Mouse (Mus musculus): ENCODE results near the gene Pde6d. TPM values are rescaled to one million over a fixed set of nuclear protein-coding genes. Genes with fewer than 3 reads are reported as not detected.

Gene Pde6d
- polyA plus RNA-seq, 1 experiment from 2014 or later = 61.2 TPM

DNA sequence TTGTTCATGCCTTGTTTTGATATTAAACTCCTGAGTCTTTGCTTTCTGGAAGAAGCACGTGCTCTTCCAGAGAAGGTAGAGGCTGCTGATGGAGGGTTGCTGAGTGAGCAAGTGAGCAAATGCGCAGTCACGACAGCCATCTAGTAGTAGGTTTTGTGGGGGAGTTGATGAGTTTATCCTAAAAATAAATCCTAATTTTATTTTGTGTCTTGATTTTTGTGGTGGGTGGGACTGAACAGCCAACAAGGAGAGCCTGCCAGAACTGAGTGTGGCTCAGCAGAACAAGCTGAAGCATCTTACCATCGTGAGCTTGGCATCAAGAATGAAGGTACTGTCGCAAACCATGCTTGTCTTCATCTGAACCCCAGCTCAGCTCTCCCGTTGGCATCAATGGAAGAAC lies 14.1 kb upstream of the Pde6d start:
- WGBS = 92% methylated on average over 6 of the region's 6 CpGs
- Histone ChIP-seq H3K4me1 (no peaks in the 10 kb centered on the region), H3K9me3 (no peaks in the 10 kb centered on the region), H3K27me3 (replicated peaks; ENCODE audit: low read depth, poor library complexity, severe bottlenecking) (no peaks in the 10 kb centered on the region), H3K4me3 (no peak overlapping the region), H3K36me3 (replicated peaks) (peaks cover 98% of the 10 kb centered on the region), H3K27ac (replicated peaks) (no peak overlapping the region)
- DNase-seq (ENCODE audit: low spot score) = no peak

DNA sequence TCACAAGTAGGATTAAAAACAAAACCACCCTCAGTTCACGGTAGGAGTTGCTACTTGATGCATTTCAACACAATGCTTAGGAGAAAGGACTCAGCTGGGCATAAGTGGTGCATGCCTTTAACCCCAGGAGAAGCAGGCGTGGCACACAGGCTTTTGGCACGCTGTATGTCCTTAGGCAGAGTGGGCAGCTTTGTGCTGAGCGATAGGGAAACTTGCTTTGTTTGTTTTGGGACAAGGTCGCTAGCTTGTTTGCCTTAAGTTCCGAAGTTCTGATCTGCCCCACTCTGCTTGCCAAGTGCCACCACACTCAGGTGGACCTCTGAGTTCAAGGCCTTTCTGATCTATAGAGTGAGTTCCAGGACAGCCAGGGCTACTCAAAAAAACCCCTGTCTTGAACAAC lies 12.9 kb upstream of the Pde6d start:
- H3K4me1 ChIP-seq = no peaks in the 10 kb centered on the region
- no peaks in the 10 kb centered on the region for H3K9me3 ChIP-seq
- H3K27me3 ChIP-seq (replicated peaks; ENCODE audit: low read depth, poor library complexity, severe bottlenecking) = no peaks in the 10 kb centered on the region
- no peak overlapping the region for H3K27ac ChIP-seq (replicated peaks)
- peaks cover 97% of the 10 kb centered on the region for H3K36me3 ChIP-seq (replicated peaks)
- DNase-seq (ENCODE audit: low spot score) = no peak
- WGBS = 91% methylated on average over 6 of the region's 6 CpGs
- no peak overlapping the region for H3K4me3 ChIP-seq

DNA sequence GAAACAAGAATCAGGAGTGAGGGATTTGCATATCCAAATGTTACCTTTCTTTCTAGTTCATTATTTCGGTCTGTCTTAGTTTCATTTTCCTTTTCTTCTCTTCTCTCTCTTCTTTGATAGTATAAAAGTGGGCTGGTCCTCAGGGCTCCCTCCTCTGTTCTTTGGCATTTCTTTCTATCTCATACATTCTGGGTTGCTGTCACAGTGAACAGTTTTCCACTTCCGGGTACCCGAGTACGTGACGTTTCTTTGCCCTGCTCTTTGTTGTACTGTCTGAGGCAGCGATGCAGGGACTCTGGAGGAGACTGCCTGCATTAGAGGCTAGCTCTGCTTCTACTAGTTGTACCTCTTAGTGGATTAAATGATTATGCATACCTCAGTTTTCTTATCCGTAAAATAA lies 12.1 kb upstream of the Pde6d start:
- DNase-seq (ENCODE audit: low spot score) = no peak
- H3K36me3 ChIP-seq (replicated peaks) = peaks cover 97% of the 10 kb centered on the region
- no peak overlapping the region for H3K4me3 ChIP-seq
- WGBS = 93% methylated on average over 7 of the region's 7 CpGs
- no peaks in the 10 kb centered on the region for H3K4me1 ChIP-seq
- H3K9me3 ChIP-seq = no peaks in the 10 kb centered on the region
- H3K27me3 ChIP-seq (replicated peaks; ENCODE audit: low read depth, poor library complexity, severe bottlenecking) = no peaks in the 10 kb centered on the region
- H3K27ac ChIP-seq (replicated peaks) = no peak overlapping the region

DNA sequence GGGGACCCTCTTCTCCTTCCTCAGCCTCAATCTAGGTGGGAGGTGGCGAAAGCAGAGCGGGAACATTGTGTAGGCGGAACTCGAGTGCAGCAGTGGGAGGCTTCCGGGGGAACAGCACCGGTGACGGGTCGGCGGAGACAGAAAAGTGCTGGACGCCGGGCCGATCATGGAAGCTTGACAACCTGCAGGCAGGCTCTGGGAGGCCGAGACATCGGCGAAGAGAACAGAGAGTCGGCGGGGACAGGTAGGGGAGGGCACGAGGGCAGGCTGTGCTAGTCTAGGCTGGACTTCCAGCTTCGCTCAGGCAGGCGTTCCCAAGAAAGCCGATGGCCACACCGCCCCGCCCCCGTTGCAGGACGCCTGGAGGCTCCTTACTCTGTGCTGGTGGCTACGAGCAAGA lies 4.6 kb upstream of the Pde6d start:
- Histone ChIP-seq H3K9me3 (no peaks in the 10 kb centered on the region), H3K27me3 (replicated peaks; ENCODE audit: low read depth, poor library complexity, severe bottlenecking) (no peaks in the 10 kb centered on the region), H3K27ac (replicated peaks) (peak overlapping the region; percentile 86), H3K4me3 (peak overlapping the region; percentile 93), H3K36me3 (replicated peaks) (peaks cover 29% of the 10 kb centered on the region), H3K4me1 (peaks cover 25% of the 10 kb centered on the region)
- 0% methylated on average over 26 of the region's 26 CpGs for WGBS
- DNase-seq (ENCODE audit: low spot score) = peak; percentile 87

DNA sequence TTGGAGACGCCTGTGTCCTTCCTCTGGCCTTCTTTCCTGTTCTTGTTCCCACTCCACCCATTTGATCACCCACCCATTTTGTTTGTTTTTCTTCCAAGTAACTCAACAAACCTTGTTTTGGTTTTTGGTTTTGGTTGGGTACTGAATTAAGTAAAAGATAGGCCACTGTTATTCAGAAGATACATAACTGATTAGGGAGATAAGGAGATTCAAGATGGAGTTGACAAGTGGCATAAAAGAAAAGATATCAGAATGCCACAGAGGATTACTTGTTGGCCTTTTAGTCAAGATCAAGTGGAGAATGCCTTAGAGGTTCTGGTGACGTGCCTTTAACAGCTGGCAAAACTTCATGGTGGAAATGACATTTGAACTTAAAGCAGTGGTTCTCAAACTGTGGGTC lies 1.3 kb upstream of the Pde6d start:
- no peak overlapping the region for H3K27ac ChIP-seq (replicated peaks)
- no peak for DNase-seq (ENCODE audit: low spot score)
- H3K36me3 ChIP-seq (replicated peaks) = peaks cover 11% of the 10 kb centered on the region
- WGBS = 72% methylated on average over 2 of the region's 2 CpGs
- peak overlapping the region; percentile 94; the same call in 1 of the 2 replicates for H3K4me3 ChIP-seq
- no peaks in the 10 kb centered on the region for H3K27me3 ChIP-seq (replicated peaks; ENCODE audit: low read depth, poor library complexity, severe bottlenecking)
- H3K9me3 ChIP-seq = no peaks in the 10 kb centered on the region
- peaks cover 36% of the 10 kb centered on the region for H3K4me1 ChIP-seq

DNA sequence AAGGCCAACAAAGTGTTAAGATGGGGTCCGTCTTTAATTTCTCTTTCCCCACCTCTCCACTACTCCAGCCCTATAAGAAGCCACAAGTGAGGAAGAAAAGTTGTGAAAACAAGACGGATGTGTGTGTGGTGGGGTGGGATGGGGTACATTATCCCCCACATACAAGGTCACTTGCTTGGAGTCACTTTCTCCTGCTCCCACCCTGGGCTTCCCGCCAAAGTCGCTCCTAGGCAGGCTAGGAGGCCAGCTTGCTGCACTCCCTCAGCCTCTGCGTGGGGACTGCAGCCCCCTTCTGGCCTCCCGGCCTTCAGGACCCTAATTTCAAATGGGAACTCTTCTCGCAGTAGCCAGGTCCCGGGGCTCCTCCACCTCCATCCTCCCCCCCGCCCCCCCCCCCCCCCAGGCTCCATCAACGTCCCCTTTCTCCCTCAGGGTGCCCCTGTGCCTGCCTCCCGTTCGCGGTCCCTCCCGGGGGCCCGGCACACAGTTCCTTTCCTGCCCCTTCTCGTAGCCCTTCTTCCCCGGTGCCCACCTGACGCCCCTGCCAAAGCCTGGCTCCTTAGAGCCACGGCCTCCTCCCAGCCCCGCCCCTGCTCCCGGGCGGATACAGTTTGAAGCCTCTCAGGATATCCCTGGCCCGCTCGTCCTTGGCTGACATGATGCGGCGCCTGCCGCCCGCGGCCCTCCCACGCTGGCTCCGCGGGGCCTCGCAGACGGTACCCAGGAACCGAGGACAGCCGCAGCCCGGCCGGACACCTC lies 558 bp downstream of the Pde6d start:
- H3K27me3 ChIP-seq (replicated peaks; ENCODE audit: low read depth, poor library complexity, severe bottlenecking) = no peaks in the 10 kb centered on the region
- H3K36me3 ChIP-seq (replicated peaks) = peaks cover 11% of the 10 kb centered on the region
- no peaks in the 10 kb centered on the region for H3K9me3 ChIP-seq
- peak; percentile 46 for DNase-seq (ENCODE audit: low spot score)
- H3K4me3 ChIP-seq = peak overlapping the region; percentile 94
- WGBS = 2% methylated on average over 37 of the region's 38 CpGs
- H3K27ac ChIP-seq (replicated peaks) = peak overlapping the region; percentile 93
- H3K4me1 ChIP-seq = peaks cover 26% of the 10 kb centered on the region

DNA sequence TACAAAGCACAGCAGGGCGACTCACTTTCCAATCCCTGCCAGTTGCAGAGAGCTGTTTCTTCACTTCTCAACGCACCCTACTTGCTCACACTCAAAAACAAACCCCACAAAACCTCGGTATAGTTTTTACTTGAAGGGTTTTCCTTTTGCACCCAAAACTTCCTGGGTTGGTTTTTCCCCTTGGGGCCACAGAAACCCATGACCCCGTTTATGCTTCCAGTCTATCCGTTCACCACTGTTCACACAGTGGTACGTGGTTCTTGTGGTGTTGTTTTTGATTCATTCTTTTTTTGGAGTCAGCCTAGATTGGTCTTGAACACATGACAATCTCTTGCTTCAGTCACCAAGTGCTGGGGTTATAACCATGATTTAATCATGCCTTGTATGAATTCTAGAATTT lies 2.0 kb downstream of the Pde6d start:
- 78% methylated on average over 6 of the region's 6 CpGs for WGBS
- no peaks in the 10 kb centered on the region for H3K9me3 ChIP-seq
- H3K36me3 ChIP-seq (replicated peaks) = peaks cover 11% of the 10 kb centered on the region

DNA sequence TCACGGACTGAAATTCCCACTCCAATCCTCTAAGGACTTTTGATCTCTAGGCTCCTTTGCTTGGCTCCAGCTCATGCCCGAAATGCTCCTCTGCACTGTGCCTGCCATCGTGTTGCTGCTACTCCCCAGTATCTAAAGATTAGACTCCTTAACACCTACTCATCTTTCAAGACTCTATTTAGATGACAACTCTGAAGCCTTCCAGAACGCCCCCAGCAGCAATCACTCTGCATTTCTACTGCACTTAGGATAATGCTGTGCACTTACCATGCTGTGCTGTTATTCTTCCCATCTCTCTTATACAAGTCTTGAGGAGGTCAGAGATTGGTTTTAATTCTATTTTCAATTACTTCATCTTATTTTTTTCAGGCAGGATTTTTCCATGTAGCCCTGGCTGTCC lies 10.5 kb downstream of the Pde6d start:
- no peaks in the 10 kb centered on the region for H3K4me1 ChIP-seq
- peaks cover 11% of the 10 kb centered on the region for H3K36me3 ChIP-seq (replicated peaks)
- H3K27ac ChIP-seq (replicated peaks) = no peak overlapping the region
- 91% methylated on average over 4 of the region's 4 CpGs for WGBS
- H3K9me3 ChIP-seq = no peaks in the 10 kb centered on the region
- no peaks in the 10 kb centered on the region for H3K27me3 ChIP-seq (replicated peaks; ENCODE audit: low read depth, poor library complexity, severe bottlenecking)
- DNase-seq (ENCODE audit: low spot score) = no peak
- no peak overlapping the region for H3K4me3 ChIP-seq

More for the DNA sequence above, 2.0 kb downstream of the Pde6d start:
- H3K27me3 ChIP-seq (replicated peaks; ENCODE audit: low read depth, poor library complexity, severe bottlenecking) = no peaks in the 10 kb centered on the region
- DNase-seq (ENCODE audit: low spot score) = no peak
- H3K4me1 ChIP-seq = peaks cover 19% of the 10 kb centered on the region
- H3K4me3 ChIP-seq = no peak overlapping the region
- H3K27ac ChIP-seq (replicated peaks) = no peak overlapping the region

DNA sequence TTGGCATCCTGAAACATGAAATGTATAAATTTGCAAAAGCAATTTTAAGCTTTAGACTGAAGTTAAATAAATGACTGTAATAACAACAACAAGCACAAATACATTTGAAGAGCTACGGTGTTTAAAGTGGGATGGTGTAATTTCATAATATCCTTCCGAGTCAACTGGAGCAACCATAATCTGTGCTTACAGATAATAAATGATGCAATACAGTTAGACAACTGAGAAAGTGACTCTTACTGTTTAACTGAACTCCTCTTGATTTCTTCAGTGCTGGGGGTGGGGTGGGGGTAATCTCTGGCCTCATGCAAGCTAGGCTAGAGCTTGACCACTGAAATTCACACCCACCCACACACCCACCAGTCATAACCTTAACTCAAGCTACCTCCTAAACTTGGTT lies 11.0 kb downstream of the Pde6d start:
- DNase-seq (ENCODE audit: low spot score) = no peak
- 95% methylated on average over 2 of the region's 2 CpGs for WGBS
- Histone ChIP-seq H3K4me1 (no peaks in the 10 kb centered on the region), H3K9me3 (no peaks in the 10 kb centered on the region), H3K27ac (replicated peaks) (no peak overlapping the region), H3K4me3 (no peak overlapping the region), H3K27me3 (replicated peaks; ENCODE audit: low read depth, poor library complexity, severe bottlenecking) (no peaks in the 10 kb centered on the region), H3K36me3 (replicated peaks) (peaks cover 11% of the 10 kb centered on the region)

DNA sequence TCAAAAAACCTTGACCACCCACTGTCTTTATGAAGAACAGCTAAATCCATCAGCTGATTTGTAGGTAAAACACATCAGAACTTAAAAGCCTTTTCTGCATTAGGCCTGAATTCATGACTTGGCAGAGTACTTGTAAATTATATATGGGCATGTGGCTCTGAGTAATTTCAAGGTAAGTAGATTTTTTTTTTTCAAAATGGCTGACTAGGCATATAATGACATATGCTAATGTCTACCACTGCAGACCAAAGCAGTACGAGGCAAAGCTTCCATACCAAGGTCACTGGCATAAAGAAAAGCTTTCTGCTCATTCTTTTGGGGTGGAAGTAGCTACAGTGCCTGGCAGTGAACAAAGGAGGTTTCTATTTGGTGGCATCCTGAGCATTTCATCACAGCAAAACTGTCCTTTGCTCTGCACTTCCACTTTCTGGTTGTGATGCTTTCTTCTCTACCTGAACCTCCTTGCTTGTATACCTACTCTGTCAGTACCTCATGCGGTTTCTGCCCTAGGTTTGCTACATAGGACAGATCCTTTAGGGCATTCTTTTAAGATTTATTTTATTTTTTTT lies 13.1 kb downstream of the Pde6d start:
- Histone ChIP-seq H3K27me3 (replicated peaks; ENCODE audit: low read depth, poor library complexity, severe bottlenecking) (no peaks in the 10 kb centered on the region), H3K27ac (replicated peaks) (no peak overlapping the region), H3K4me3 (no peak overlapping the region), H3K36me3 (replicated peaks) (peaks cover 11% of the 10 kb centered on the region), H3K4me1 (no peaks in the 10 kb centered on the region), H3K9me3 (no peaks in the 10 kb centered on the region)
- DNase-seq (ENCODE audit: low spot score) = no peak
- 86% methylated on average over 2 of the region's 2 CpGs for WGBS

DNA sequence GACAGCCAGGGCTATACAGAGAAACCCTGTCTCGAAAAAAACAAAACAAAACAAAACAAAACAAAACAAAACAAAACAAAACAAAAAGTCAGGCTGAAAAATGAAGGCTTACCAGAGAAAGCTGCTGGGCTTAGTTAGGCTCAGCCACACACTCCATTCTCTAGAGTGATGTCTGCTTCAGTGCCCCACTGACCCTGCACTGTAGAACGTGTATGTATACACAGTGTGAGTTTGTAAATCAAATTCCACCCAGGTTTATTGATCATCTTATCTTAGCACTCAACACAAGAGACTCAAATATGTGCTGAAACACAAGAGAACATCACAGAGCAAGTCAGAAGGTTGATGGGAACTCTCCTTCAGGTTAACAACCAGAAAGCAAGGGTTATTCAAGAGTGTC lies 14.0 kb downstream of the Pde6d start:
- DNase-seq (ENCODE audit: low spot score) = no peak
- Histone ChIP-seq H3K9me3 (no peaks in the 10 kb centered on the region), H3K27me3 (replicated peaks; ENCODE audit: low read depth, poor library complexity, severe bottlenecking) (no peaks in the 10 kb centered on the region), H3K4me3 (no peak overlapping the region), H3K4me1 (no peaks in the 10 kb centered on the region), H3K36me3 (replicated peaks) (peaks cover 17% of the 10 kb centered on the region), H3K27ac (replicated peaks) (no peak overlapping the region)
- 87% methylated on average over 2 of the region's 2 CpGs for WGBS

DNA sequence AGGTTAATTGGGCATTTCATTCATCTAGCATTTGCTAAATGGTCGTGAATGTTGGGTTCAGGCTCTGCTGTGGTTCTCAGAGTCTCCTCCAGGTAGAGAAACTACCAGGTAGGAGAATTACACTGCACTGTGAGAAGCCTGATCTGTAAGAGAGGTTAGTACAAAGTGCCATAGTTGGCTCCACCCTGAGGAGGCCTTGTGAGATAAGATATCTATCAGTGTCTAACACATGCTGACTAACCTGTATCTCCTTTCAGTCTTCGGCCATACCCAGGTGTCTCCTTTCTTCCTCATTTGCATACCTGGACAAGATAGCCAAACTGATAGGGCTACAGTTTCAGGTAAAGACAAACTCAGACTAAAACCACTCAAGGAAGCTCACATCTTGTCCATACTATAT lies 19.8 kb downstream of the Pde6d start:
- no peaks in the 10 kb centered on the region for H3K9me3 ChIP-seq
- no peaks in the 10 kb centered on the region for H3K4me1 ChIP-seq
- H3K27ac ChIP-seq (replicated peaks) = no peak overlapping the region
- DNase-seq (ENCODE audit: low spot score) = no peak
- no peaks in the 10 kb centered on the region for H3K27me3 ChIP-seq (replicated peaks; ENCODE audit: low read depth, poor library complexity, severe bottlenecking)
- H3K36me3 ChIP-seq (replicated peaks) = peaks cover 37% of the 10 kb centered on the region
- 88% methylated on average over 2 of the region's 2 CpGs for WGBS
- H3K4me3 ChIP-seq = no peak overlapping the region

DNA sequence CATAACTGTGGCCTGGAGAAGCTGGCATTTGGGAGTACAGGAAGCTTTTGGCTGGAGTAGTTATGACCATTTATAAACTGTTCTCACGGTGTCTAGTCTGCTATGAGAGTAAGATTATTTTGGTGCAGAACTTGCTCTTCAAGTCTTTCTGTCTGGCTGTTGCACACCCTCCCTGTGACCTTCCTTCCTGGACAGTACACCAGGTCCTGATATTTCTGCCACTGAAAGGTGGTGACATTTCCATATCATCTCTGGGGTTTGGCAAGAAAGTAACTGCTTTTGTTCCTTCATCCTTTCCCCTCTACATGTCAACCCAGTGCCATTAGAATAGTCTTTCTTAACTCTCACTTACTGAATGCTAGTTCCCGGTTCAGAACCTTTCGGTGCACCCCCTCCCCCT lies 23.2 kb downstream of the Pde6d start:
- Histone ChIP-seq H3K27me3 (replicated peaks; ENCODE audit: low read depth, poor library complexity, severe bottlenecking) (no peaks in the 10 kb centered on the region), H3K27ac (replicated peaks) (no peak overlapping the region), H3K4me1 (no peaks in the 10 kb centered on the region), H3K9me3 (no peaks in the 10 kb centered on the region), H3K4me3 (no peak overlapping the region), H3K36me3 (replicated peaks) (peaks cover 50% of the 10 kb centered on the region)
- 88% methylated on average over 3 of the region's 3 CpGs for WGBS
- DNase-seq (ENCODE audit: low spot score) = no peak
